Mouse (Mus musculus) left cerebral cortex, postnatal 14 days (tissue): ENCODE results near the gene Bcl9. TPM values are rescaled to one million over a fixed set of nuclear protein-coding genes. Genes with fewer than 3 reads are reported as not detected.

Source experiments
- DNase-seq, 2 experiments: peaks; one replicate each; pipeline ENCODE4 v3.0.0; 2021 to 2022; ENCODE audit warnings: low spot score in 2 of 2, mixed read lengths in 1 of 2
- intact Hi-C: fragments of 180-260 bp; cut with DNase I; formaldehyde crosslinking; loops from one replicate; pipeline ENCODE4 v1.15.1; 2025
- total RNA-seq, 2 experiments: library from RNA; stranded (reverse); gene quantifications; 2 replicates each; pipeline ENCODE4 v1.2.3; 2021

Gene Bcl9
- total RNA-seq, 2 experiments from 2014 or later, result 50.6 to 53.3 TPM

GRCm38 (mm10) chr3:97203880-97204279 lies 93.8 kb downstream of the Bcl9 start:
- DNase-seq, result no peak
- intact Hi-C loops, result loop anchor here (5.0 kb wide), 1 partner anchor 133 kb away; no protein-coding TSS in a partner anchor

GRCm38 (mm10) chr3:97201943-97202342 lies 95.8 kb downstream of the Bcl9 start:
- intact Hi-C loops, result loop anchor here (5.0 kb wide), 1 partner anchor 135 kb away; no protein-coding TSS in a partner anchor
- DNase-seq, result peak; percentile 33 to 41

GRCm38 (mm10) chr3:97199261-97199660 lies 98.5 kb downstream of the Bcl9 start:
- DNase-seq, result no peak
- intact Hi-C loops, result no loop called here

- intact Hi-C loops, result no loop called here
- DNase-seq, result no peak
These were observed 101.1 kb downstream of the Bcl9 start for GRCm38 (mm10) chr3:97196571-97196970.

- DNase-seq, result peak; percentile 79 to 81
These were observed 112.4 kb downstream of the Bcl9 start for GRCm38 (mm10) chr3:97185098-97185860.

GRCm38 (mm10) chr3:97183810-97184209 lies 113.9 kb downstream of the Bcl9 start:
- intact Hi-C loops, result loop anchor here (2.0 to 10.0 kb wide), 2 partner anchors 97 to 401 kb away; no protein-coding TSS in a partner anchor

More at GRCm38 (mm10) chr3:97185098-97185860, 112.4 kb downstream of the Bcl9 start:
- intact Hi-C loops, result loop anchor here (1.0 to 10.0 kb wide), 3 partner anchors 98 to 400 kb away; no protein-coding TSS in a partner anchor

GRCm38 (mm10) chr3:97180527-97180926 lies 117.2 kb downstream of the Bcl9 start:
- no peak for DNase-seq
- intact Hi-C loops, result loop anchor here (10.0 kb wide), 1 partner anchor 404 kb away; no protein-coding TSS in a partner anchor

More at GRCm38 (mm10) chr3:97183810-97184209, 113.9 kb downstream of the Bcl9 start:
- no peak for DNase-seq

GRCm38 (mm10) chr3:97178885-97179284 lies 118.8 kb downstream of the Bcl9 start:
- intact Hi-C loops, result no loop called here
- no peak for DNase-seq

- intact Hi-C loops, result no loop called here
- no peak for DNase-seq
These were observed 125.1 kb downstream of the Bcl9 start for GRCm38 (mm10) chr3:97172632-97173031.

- no peak for DNase-seq
- intact Hi-C loops, result no loop called here
These were observed 125.5 kb downstream of the Bcl9 start for GRCm38 (mm10) chr3:97172231-97172630.

GRCm38 (mm10) chr3:97171531-97171930 lies 126.2 kb downstream of the Bcl9 start:
- no peak for DNase-seq
- intact Hi-C loops, result no loop called here

- DNase-seq, result no peak
- intact Hi-C loops, result loop anchor here (10.0 kb wide), 1 partner anchor 1238 kb away; no protein-coding TSS in a partner anchor
These were observed 130.6 kb downstream of the Bcl9 start for GRCm38 (mm10) chr3:97167126-97167525.

GRCm38 (mm10) chr3:97164477-97164876 lies 133.2 kb downstream of the Bcl9 start:
- DNase-seq, result no peak
- intact Hi-C loops, result loop anchor here (10.0 kb wide), 1 partner anchor 1240 kb away; no protein-coding TSS in a partner anchor

- intact Hi-C loops, result loop anchor here (10.0 kb wide), 1 partner anchor 1243 kb away; no protein-coding TSS in a partner anchor
- DNase-seq, result no peak
These were observed 135.9 kb downstream of the Bcl9 start for GRCm38 (mm10) chr3:97161773-97162172.

- intact Hi-C loops, result loop anchor here (10.0 kb wide), 1 partner anchor 1244 kb away; no protein-coding TSS in a partner anchor
- peak; percentile 52 to 66 for DNase-seq
These were observed 136.8 kb downstream of the Bcl9 start for GRCm38 (mm10) chr3:97160908-97161307.

- intact Hi-C loops, result loop anchor here (10.0 kb wide), 1 partner anchor 1245 kb away; no protein-coding TSS in a partner anchor
- no peak for DNase-seq
These were observed 137.7 kb downstream of the Bcl9 start for GRCm38 (mm10) chr3:97159986-97160385.

GRCm38 (mm10) chr3:97159509-97159850 lies 138.2 kb downstream of the Bcl9 start:
- intact Hi-C loops, result no loop called here
- no peak for DNase-seq

- intact Hi-C loops, result no loop called here
These were observed 138.9 kb downstream of the Bcl9 start, which contains the start of gene Acp6 for GRCm38 (mm10) chr3:97158611-97159508. TSS of gene Acp6 (plus strand) at chr3:97158777.

GRCm38 (mm10) chr3:97157958-97158599 lies 139.6 kb downstream of the Bcl9 start:
- peak; percentile 78 to 93 for DNase-seq
- intact Hi-C loops, result no loop called here

More at GRCm38 (mm10) chr3:97158611-97159508, 138.9 kb downstream of the Bcl9 start, which contains the start of gene Acp6:
- DNase-seq, result peak; percentile 82 to 89
